Mouse (Mus musculus) testis, adult 2 months (tissue): ENCODE data around the gene Bcor.

Experiments
- CTCF ChIP-seq: fragments of 200-500 bp; IDR thresholded peaks from 2 replicates; pipeline ENCODE4 v1.5.1; 2012; ENCODE audit warnings: low read depth, mild to moderate bottlenecking, inconsistent platforms, low read length, moderate library complexity; ENCODE audit not compliant: control insufficient read depth, insufficient read depth, insufficient replicate concordance
- POLR2A ChIP-seq: fragments of 200-500 bp; IDR thresholded peaks from 2 replicates; pipeline ENCODE4 v1.6.1; 2012; ENCODE audit warnings: low read depth, mild to moderate bottlenecking, inconsistent platforms, low read length, moderate library complexity; ENCODE audit not compliant: control insufficient read depth

GRCm38 (mm10) chrX:12001969-12002368 is 158.2 kb downstream of the Bcor start:
- no peak for TF ChIP-seq POLR2A
- no peak for TF ChIP-seq CTCF
